Mouse (Mus musculus) CD4-positive, CD25-positive, alpha-beta regulatory T cell, adult 4 months (primary cell): ENCODE results near the gene Gngt2. TPM values are rescaled to one million over a fixed set of nuclear protein-coding genes. Genes with fewer than 3 reads are reported as not detected.
"Not testable (repeated sequence)": the region's sequence is repeated elsewhere in the genome, so short reads cannot be mapped to it uniquely, and the experiment has no call there.

Source experiments
- ATAC-seq: one replicate; pipeline ENCODE4 v1.8.0; 2017
- polyA plus RNA-seq, 2 experiments: library from polyadenylated mRNA; unstranded; fragments of 100-300 nt; shearing (Covaris generic); gene quantifications; one replicate each; pipeline ENCODE4 v1.2.1; 2017

Gngt2 gene
- polyA plus RNA-seq, 2 experiments from 2014 or later, result 56.7 to 64.5 TPM

GRCm38 (mm10) chr11:95840694-95841497 is 3.9 kb downstream of the Gngt2 start:
- no peak for ATAC-seq

GRCm38 (mm10) chr11:95841498-95841830 is 4.4 kb downstream of the Gngt2 start:
- ATAC-seq, result no peak

- peak; percentile 90 for ATAC-seq
Observed at GRCm38 (mm10) chr11:95842074-95842681, 5.2 kb downstream of the Gngt2 start, which contains the start of gene Abi3. Gene Abi3 (minus strand): TSS chr11:95842476.

- ATAC-seq, result no peak
Observed at GRCm38 (mm10) chr11:95842953-95843352, 5.9 kb downstream of the Gngt2 start.

GRCm38 (mm10) chr11:95843421-95843950 is 6.5 kb downstream of the Gngt2 start:
- ATAC-seq, result no peak

GRCm38 (mm10) chr11:95844935-95845334 is 7.9 kb downstream of the Gngt2 start:
- ATAC-seq, result no peak

GRCm38 (mm10) chr11:95850898-95851297 is 13.9 kb downstream of the Gngt2 start:
- ATAC-seq, result no peak

- no peak for ATAC-seq
Observed at GRCm38 (mm10) chr11:95853684-95854083, 16.7 kb downstream of the Gngt2 start.

- ATAC-seq, result no peak
Observed at GRCm38 (mm10) chr11:95857306-95857705, 20.3 kb downstream of the Gngt2 start.

GRCm38 (mm10) chr11:95857716-95858527 is 20.9 kb downstream of the Gngt2 start:
- ATAC-seq, result no peak

GRCm38 (mm10) chr11:95858528-95859467 is 21.8 kb downstream of the Gngt2 start:
- peak; percentile 98 for ATAC-seq

GRCm38 (mm10) chr11:95859468-95859855 is 22.4 kb downstream of the Gngt2 start:
- ATAC-seq, result peak; percentile 21

GRCm38 (mm10) chr11:95860071-95860490 is 23.1 kb downstream of the Gngt2 start:
- ATAC-seq, result no peak

GRCm38 (mm10) chr11:95861397-95861796 is 24.4 kb downstream of the Gngt2 start:
- no peak for ATAC-seq

- no peak for ATAC-seq
Observed at GRCm38 (mm10) chr11:95869442-95869841, 32.4 kb downstream of the Gngt2 start.

- no peak for ATAC-seq
Observed at GRCm38 (mm10) chr11:95869918-95870470, 33.0 kb downstream of the Gngt2 start.

GRCm38 (mm10) chr11:95875804-95876203 is 38.8 kb downstream of the Gngt2 start:
- no peak for ATAC-seq

- ATAC-seq, result no peak
Observed at GRCm38 (mm10) chr11:95876296-95876695, 39.3 kb downstream of the Gngt2 start.

GRCm38 (mm10) chr11:95879861-95880260 is 42.8 kb downstream of the Gngt2 start:
- not testable (repeated sequence) for ATAC-seq

- ATAC-seq, result no peak
Observed at GRCm38 (mm10) chr11:95890462-95891051, 53.5 kb downstream of the Gngt2 start.
